Mouse (Mus musculus) liver, adult 2 months (tissue): ENCODE measurements at regions not wholly inside any gene's neighbourhood (a gene's known extent, or its start where the extent isn't known, plus 50 kb on each side); places are given as distances from the start of the nearest gene placed in this dataset.

ENCODE experiments used
- DNase-seq: peaks from one replicate; pipeline ENCODE4 v3.0.0-alpha.2; 2011; ENCODE audit warnings: low read depth, low spot score; ENCODE audit errors: extremely low read depth
- H3K27ac ChIP-seq: fragments of 200-500 bp; replicated peaks from 2 replicates; pipeline ENCODE4 v1.5.1; 2012; ENCODE audit warnings: low read depth, mild to moderate bottlenecking, control low read depth, inconsistent platforms, low read length; ENCODE audit not compliant: insufficient read depth
- H3K27me3 ChIP-seq: fragments of 200-500 bp; 2 replicates; pipeline ENCODE4 v1.6.1; 2012; ENCODE audit warnings: mild to moderate bottlenecking, moderate library complexity, low read length, inconsistent platforms; ENCODE audit not compliant: control insufficient read depth, insufficient read depth
- H3K36me3 ChIP-seq: fragments of 200-500 bp; 2 replicates; pipeline ENCODE4 v1.6.1; 2012; ENCODE audit warnings: low read length, inconsistent platforms; ENCODE audit not compliant: control insufficient read depth, insufficient read depth
- H3K4me1 ChIP-seq: fragments of 200-500 bp; 2 replicates; pipeline ENCODE4 v1.6.1; 2011; ENCODE audit warnings: low read length; ENCODE audit not compliant: control insufficient read depth, insufficient read depth
- H3K4me3 ChIP-seq: fragments of 200-500 bp; 2 replicates; pipeline ENCODE4 v1.5.1; 2011; ENCODE audit warnings: low read depth, mild to moderate bottlenecking, control low read depth, low read length, moderate library complexity; ENCODE audit not compliant: insufficient read depth
- H3K79me2 ChIP-seq: fragments of 200-500 bp; 2 replicates; pipeline ENCODE4 v1.6.1; 2012; ENCODE audit warnings: inconsistent platforms, mild to moderate bottlenecking, low read length, moderate library complexity; ENCODE audit not compliant: control insufficient read depth, insufficient read depth
- H3K9ac ChIP-seq: fragments of 200-500 bp; 2 replicates; pipeline ENCODE4 v1.6.1; 2012; ENCODE audit warnings: low read depth, mild to moderate bottlenecking, control low read depth, inconsistent platforms, low read length
- CTCF ChIP-seq: fragments of 200-500 bp; IDR thresholded peaks from 2 replicates; pipeline ENCODE4 v1.5.1; 2011; ENCODE audit warnings: low read depth, low read length, control low read depth
- POLR2A ChIP-seq: fragments of 200-500 bp; IDR thresholded peaks from 2 replicates; pipeline ENCODE4 v1.6.1; 2011; ENCODE audit warnings: low read length, control low read depth; ENCODE audit not compliant: insufficient read depth; ENCODE audit errors: extremely low read depth
- WGBS: fragments of 180-500 bp; shearing (Covaris S2); methylation state at CpG from one replicate; pipeline ENCODE4 v1.1.7; 2018; 5-methylcytosine and 5-hydroxymethylcytosine counted together

GRCm38 (mm10) chr6:7215880-7216279 lies 260.1 kb downstream of the Sdhaf3 start:
- Histone ChIP-seq H3K36me3 (no peaks in the 10 kb centered on the region), H3K27ac (no peak overlapping the region), H3K79me2 (no peaks in the 10 kb centered on the region), H3K9ac (no peak overlapping the region), H3K4me1 (no peaks in the 10 kb centered on the region), H3K4me3 (no peak overlapping the region), H3K27me3 (no peaks in the 10 kb centered on the region)
- DNase-seq = no peak
- TF ChIP-seq CTCF (no peak), POLR2A (no peak)
- WGBS = 51% methylated on average over 4 of the region's 4 CpGs

- no peak for DNase-seq
- Histone ChIP-seq H3K27ac (no peak overlapping the region), H3K4me3 (no peak overlapping the region), H3K79me2 (no peaks in the 10 kb centered on the region), H3K9ac (no peak overlapping the region), H3K27me3 (no peaks in the 10 kb centered on the region), H3K4me1 (no peaks in the 10 kb centered on the region), H3K36me3 (no peaks in the 10 kb centered on the region)
- WGBS = 62% methylated on average over 7 of the region's 7 CpGs
- no peak for TF ChIP-seq POLR2A
- no peak for TF ChIP-seq CTCF
These were observed 296.5 kb downstream of the Sdhaf3 start for GRCm38 (mm10) chr6:7252286-7252685.

- TF ChIP-seq CTCF (no peak), POLR2A (no peak)
- H3K36me3 ChIP-seq = no peaks in the 10 kb centered on the region
- 44% methylated on average over 4 of the region's 4 CpGs for WGBS
These were observed 277.2 kb upstream of the Tac1 start for GRCm38 (mm10) chr6:7277431-7277830.

GRCm38 (mm10) chr6:7306956-7307355 lies 247.7 kb upstream of the Tac1 start:
- H3K9ac ChIP-seq = no peak overlapping the region
- peak; percentile 2 for DNase-seq

More at GRCm38 (mm10) chr6:7277431-7277830, 277.2 kb upstream of the Tac1 start:
- H3K4me3 ChIP-seq = no peak overlapping the region
- no peak overlapping the region for H3K27ac ChIP-seq
- no peaks in the 10 kb centered on the region for H3K27me3 ChIP-seq
- no peaks in the 10 kb centered on the region for H3K4me1 ChIP-seq
- H3K79me2 ChIP-seq = no peaks in the 10 kb centered on the region
- no peak for DNase-seq
- H3K9ac ChIP-seq = no peak overlapping the region

GRCm38 (mm10) chr6:7313496-7313895 lies 241.2 kb upstream of the Tac1 start:
- no peaks in the 10 kb centered on the region for H3K79me2 ChIP-seq
- no peaks in the 10 kb centered on the region for H3K4me1 ChIP-seq
- DNase-seq = no peak
- no peak overlapping the region for H3K27ac ChIP-seq
- no peak overlapping the region for H3K4me3 ChIP-seq
- no peaks in the 10 kb centered on the region for H3K27me3 ChIP-seq
- 71% methylated on average over 3 of the region's 3 CpGs for WGBS
- no peak overlapping the region for H3K9ac ChIP-seq
- H3K36me3 ChIP-seq = no peaks in the 10 kb centered on the region
- no peak for TF ChIP-seq CTCF
- no peak for TF ChIP-seq POLR2A

More at GRCm38 (mm10) chr6:7306956-7307355, 247.7 kb upstream of the Tac1 start:
- H3K27ac ChIP-seq = no peak overlapping the region
- TF ChIP-seq CTCF (no peak), POLR2A (no peak)
- no peaks in the 10 kb centered on the region for H3K27me3 ChIP-seq
- H3K79me2 ChIP-seq = no peaks in the 10 kb centered on the region
- H3K4me1 ChIP-seq = no peaks in the 10 kb centered on the region
- WGBS = 84% methylated on average over 1 of the region's 1 CpGs
- no peaks in the 10 kb centered on the region for H3K36me3 ChIP-seq
- H3K4me3 ChIP-seq = no peak overlapping the region

GRCm38 (mm10) chr6:7326974-7327373 lies 227.7 kb upstream of the Tac1 start:
- WGBS = 53% methylated on average over 4 of the region's 4 CpGs
- DNase-seq = no peak

More at GRCm38 (mm10) chr6:7326974-7327373, 227.7 kb upstream of the Tac1 start:
- Histone ChIP-seq H3K27me3 (no peaks in the 10 kb centered on the region), H3K27ac (no peak overlapping the region), H3K36me3 (no peaks in the 10 kb centered on the region), H3K4me1 (no peaks in the 10 kb centered on the region), H3K9ac (no peak overlapping the region), H3K79me2 (no peaks in the 10 kb centered on the region), H3K4me3 (no peak overlapping the region)
- TF ChIP-seq CTCF (no peak), POLR2A (no peak)
